Mouse (Mus musculus) embryonic facial prominence, embryonic 11.5 days (tissue): Measurements from ENCODE around the gene 4931428L18Rik. TPM values are rescaled to one million over a fixed set of nuclear protein-coding genes. Genes with fewer than 3 reads are reported as not detected.

ENCODE experiments used
- polyA plus RNA-seq: library from polyadenylated mRNA; unstranded; fragments of >200 nt; fragmentation: Nextera tagmentation; extraction: Ambion mirVana; gene quantifications from 2 replicates; pipeline ENCODE4 v1.2.1, GENCODE M21; 2014

4931428L18Rik gene
- polyA plus RNA-seq, 1 experiment from 2014 or later: not detected

Other genes with a start within 250 kb of the 4931428L18Rik start
- gene AC153137.1, start 244.7 kb downstream of the 4931428L18Rik start, polyA plus RNA-seq: not detected in 2 replicates
- not detected in 2 replicates for gene Lgsn, start 46.3 kb downstream of the 4931428L18Rik start, polyA plus RNA-seq
- gene Pih1d3, start 154 bp upstream of the 4931428L18Rik start, polyA plus RNA-seq: not detected in 2 replicates